Mouse (Mus musculus) thymus, adult 2 months (tissue): ENCODE measurements at regions not wholly inside any gene's neighbourhood (a gene's known extent, or its start where the extent isn't known, plus 50 kb on each side); places are given as distances from the start of the nearest gene placed in this dataset.

ENCODE experiments used
- CTCF ChIP-seq: fragments of 200-500 bp; IDR thresholded peaks from 2 replicates; pipeline ENCODE4 v1.5.1; 2012; ENCODE audit warnings: mild to moderate bottlenecking, control low read depth, low read length, moderate library complexity, borderline replicate concordance; ENCODE audit not compliant: control insufficient read depth, poor library complexity, insufficient read depth; ENCODE audit errors: extremely low read depth
- POLR2A ChIP-seq: fragments of 200-500 bp; IDR thresholded peaks from 2 replicates; pipeline ENCODE4 v1.6.1; 2012; ENCODE audit warnings: mild to moderate bottlenecking, low read length, control low read depth, moderate library complexity; ENCODE audit not compliant: control insufficient read depth, poor library complexity, insufficient read depth; ENCODE audit errors: extremely low read depth

DNA sequence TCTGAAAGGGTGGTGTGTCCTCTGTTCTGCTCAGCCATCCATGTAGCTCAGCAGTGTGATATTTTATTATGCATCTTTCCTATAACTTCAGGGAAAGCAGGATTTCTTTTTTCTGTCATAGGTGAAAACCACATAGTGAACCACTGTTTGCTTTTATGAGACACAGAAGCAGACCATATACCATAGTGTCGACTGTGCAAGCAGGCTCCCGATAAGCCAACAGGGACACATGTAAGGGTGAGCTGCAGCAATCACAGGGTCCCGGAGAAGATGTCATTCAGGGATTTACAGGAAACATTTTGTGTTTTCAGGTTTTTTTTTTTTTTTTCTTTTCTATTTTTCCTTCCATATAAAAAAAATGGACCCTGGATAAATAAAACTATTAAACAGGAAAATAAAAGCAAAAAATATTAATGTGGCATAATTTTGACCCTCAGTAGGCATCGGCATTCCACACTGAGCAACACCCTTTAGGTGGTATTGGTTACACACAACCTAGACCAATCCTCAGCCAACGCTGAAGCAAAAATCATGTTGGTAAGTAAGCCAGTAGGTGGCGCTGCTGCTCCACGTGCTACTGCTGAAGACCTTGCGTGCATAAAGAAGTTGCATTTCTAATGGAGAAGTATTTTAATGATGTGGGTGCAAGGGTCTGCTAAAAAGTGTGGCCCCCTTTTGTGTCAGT lies 146.7 kb upstream of the C9orf72 start:
- no peak for TF ChIP-seq CTCF
- TF ChIP-seq POLR2A: no peak
